Mouse (Mus musculus) kidney, postnatal 14 days (tissue): ENCODE results near the gene Serpine2.

Experiments used
- DNase-seq: peaks from one replicate; pipeline ENCODE4 v3.0.0; 2022; ENCODE audit warnings: mixed read lengths

Serpine2 gene

DNA sequence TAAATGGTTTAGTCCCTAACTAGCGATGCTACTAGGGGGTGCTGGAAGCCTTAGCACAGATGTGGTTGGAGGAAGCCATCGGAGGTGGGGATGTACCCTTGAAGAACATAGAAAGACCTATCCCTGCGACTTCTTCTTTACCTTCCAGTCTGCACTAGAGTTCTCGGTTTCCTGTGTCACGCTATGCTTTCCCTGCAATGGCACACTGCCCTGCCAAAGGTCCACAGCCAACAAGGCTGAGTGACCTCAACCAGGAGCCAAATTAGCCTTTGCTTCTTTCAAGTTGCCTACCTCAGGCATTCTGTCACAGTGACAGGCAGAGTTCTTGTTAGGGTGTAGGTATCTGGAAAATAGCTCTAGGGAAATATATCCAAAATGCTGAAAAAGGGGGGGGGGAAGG, 104.6 kb downstream of the Serpine2 start:
- no peak for DNase-seq

- no peak for DNase-seq
Measured at GRCm38 (mm10) chr1:79755376-79755775, 105.6 kb downstream of the Serpine2 start.

- DNase-seq = no peak
Measured at GRCm38 (mm10) chr1:79754936-79755335, 106.0 kb downstream of the Serpine2 start.

DNA sequence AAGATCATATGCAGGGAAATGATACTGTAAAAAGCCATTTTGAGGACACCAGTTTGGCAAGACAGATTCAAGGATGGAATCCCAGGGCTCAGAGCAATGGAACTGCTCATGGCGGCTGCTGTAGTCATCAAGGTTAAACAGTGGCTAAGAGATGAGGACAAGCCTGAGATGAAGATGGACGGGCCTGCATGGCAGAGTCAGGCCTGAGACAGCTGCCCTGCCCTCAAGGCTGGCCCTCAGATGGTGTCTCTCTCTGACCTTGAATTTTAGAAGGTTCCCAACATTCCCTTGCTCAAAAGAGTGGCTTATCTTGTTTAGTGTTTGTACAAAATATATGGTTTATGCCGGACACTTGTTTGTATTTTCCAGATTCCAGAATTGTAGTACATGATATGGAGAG, 107.5 kb downstream of the Serpine2 start:
- DNase-seq = no peak

DNA sequence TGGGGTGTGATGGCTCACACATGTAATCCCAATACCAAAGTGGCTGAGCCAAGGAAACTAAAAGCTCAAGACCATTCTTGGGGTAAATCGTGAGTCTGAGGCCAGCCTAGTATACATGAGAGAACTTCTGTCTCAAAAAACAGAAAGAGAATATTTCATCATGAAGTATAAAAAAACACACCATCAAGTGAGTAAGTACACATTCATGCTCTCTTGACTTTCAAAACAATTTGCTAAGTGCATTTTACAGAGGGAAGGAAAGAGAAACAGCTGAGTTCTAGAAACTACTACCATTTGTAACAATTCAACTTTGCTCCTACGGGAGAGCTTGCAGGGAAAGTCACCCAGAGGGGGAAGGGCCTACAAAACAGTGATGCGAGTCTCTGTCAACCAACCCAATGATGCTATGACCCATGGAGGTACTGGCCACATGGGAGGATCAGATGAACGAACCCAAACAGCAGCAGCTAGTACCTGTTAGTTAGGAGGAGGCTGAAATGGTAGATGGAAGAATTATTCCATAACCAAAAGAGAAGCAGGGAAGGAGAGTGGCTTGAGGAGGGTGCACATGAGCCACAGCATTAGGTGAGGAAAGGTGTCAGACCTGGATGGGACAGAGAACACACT, 108.2 kb downstream of the Serpine2 start:
- no peak for DNase-seq

DNA sequence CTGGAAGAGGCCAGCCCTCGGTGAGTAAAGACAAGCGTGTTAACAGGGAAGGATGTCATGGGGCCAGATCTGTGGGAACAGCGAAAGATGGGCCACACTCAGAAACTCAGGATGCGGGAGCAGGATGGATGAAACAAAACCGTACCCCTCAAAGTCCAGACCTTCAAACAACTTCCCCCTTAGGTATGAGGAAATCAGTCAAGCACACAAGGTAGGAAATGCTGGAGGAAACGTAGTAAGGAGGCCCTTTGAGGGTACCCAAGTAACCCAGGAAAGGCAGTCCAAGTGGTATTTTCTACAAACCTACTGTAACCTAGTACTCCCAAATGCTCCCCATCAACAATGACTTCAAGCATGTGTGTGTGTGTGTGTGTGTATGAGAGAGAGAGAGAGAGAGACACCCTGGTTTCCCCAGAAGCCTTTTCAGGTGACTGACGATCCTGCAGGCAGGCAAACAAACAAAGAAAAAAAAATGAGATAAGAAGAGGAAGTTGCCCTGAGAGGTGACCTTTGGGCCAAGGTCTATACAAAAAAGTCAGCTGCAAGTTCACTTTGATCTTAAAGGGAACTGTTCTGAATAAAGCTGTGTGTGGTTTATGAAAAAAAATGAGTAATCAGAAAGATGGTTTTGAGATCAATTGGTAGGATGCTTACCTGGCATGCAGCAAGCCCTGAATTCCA, 108.8 kb downstream of the Serpine2 start:
- no peak for DNase-seq

DNA sequence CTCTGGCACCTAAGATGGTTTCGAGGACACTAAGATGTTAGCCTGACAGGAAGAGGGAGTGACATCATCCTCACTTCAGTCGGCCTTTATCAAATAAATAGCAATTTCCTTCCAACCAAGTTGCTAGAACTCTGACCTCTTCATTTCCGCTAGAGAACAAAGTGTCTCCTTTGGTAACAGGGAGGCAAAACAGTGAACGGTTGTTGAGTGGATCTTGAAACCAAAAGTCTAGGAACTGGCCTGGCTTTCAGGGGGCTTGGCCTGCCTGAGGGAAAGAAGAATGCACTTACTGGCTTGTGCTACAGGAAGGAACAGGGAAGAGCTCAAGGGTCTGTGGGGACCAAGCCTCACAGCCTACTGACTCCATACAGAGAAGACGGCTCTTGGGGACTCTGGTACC, 109.8 kb downstream of the Serpine2 start:
- DNase-seq = peak; percentile 59

DNA sequence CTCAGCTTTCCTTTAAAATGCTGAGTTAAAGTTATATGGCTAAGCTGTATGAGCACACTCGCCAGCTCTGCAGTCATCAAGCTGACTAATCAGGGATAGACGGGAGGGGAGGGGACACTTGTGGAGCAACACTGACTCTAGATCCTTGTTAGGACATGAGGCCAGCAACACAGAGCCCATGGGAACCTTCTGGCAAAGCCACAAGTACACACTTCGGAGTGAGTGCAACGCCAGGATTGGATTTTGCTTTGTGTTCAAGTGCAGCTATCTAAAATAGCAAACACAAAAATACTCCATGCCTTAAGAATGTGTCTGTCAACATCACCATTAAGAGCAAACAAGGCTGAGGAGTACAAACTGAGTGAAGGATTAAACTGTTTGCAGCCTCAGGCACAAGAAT, 114.9 kb downstream of the Serpine2 start:
- DNase-seq = no peak
